Comparison of ENCODE assay signal across 35 mouse cellular contexts in genomic region chr7:24565627-24566026, GRCm38 (mm10). TPM values are rescaled to one million over a fixed set of nuclear protein-coding genes. Genes with fewer than 3 reads are reported as not detected.
"Had no signal": no experiment of that assay in that cellular context is flagged by ENCODE, and none has a peak within 500 bp of the region (broad histone marks: within the 10 kb centered on the region; RNA-seq: fewer than 3 reads in every experiment).

No protein-coding gene starts in this region.

- H3K9ac ChIP-seq: heart, embryonic 13.5 days; heart, embryonic 15.5 days; hindbrain, embryonic 13.5 days; hindbrain, embryonic 15.5 days; kidney, embryonic 15.5 days; limb, embryonic 13.5 days; limb, embryonic 15.5 days; liver, embryonic 12.5 days had no signal

- H3K9me3 ChIP-seq: heart, embryonic 13.5 days; heart, embryonic 15.5 days; hindbrain, embryonic 13.5 days; hindbrain, embryonic 15.5 days; kidney, embryonic 15.5 days; limb, embryonic 13.5 days; limb, embryonic 15.5 days; liver, embryonic 12.5 days had no signal

- H3K27ac ChIP-seq: heart, adult 2 months; heart, embryonic 13.5 days; heart, embryonic 15.5 days; hindbrain, embryonic 13.5 days; hindbrain, embryonic 15.5 days; hindbrain, postnatal 0 days; kidney, embryonic 15.5 days; limb, embryonic 13.5 days; limb, embryonic 15.5 days; liver, embryonic 12.5 days had no signal

- H3K4me3 ChIP-seq: heart, adult 2 months; heart, embryonic 13.5 days; heart, embryonic 15.5 days; hindbrain, embryonic 13.5 days; hindbrain, embryonic 15.5 days; kidney, embryonic 15.5 days; limb, embryonic 13.5 days; limb, embryonic 15.5 days; liver, embryonic 12.5 days had no signal

- H3K4me1 ChIP-seq: heart, embryonic 13.5 days; heart, embryonic 15.5 days; hindbrain, embryonic 13.5 days; hindbrain, embryonic 15.5 days; limb, embryonic 13.5 days; limb, embryonic 15.5 days; liver, embryonic 12.5 days had no signal

- H3K4me2 ChIP-seq: heart, embryonic 11.5 days; heart, embryonic 13.5 days; heart, embryonic 15.5 days; hindbrain, embryonic 13.5 days; hindbrain, embryonic 15.5 days; kidney, embryonic 15.5 days; limb, embryonic 13.5 days; limb, embryonic 15.5 days; liver, embryonic 12.5 days had no signal

- ATAC-seq: hindbrain, postnatal 0 days; intestine, embryonic 16.5 days; liver, embryonic 12.5 days had no signal

- DNase-seq: gastrocnemius, postnatal 14 days; gastrocnemius, postnatal 36 days; heart, adult 11 months; heart, adult 2 months; heart, postnatal 14 days; heart, postnatal 36 days; kidney, adult 11 months; kidney, postnatal 14 days; layer of hippocampus, adult 9-11 months; layer of hippocampus, postnatal 36 days; left cerebral cortex, postnatal 4 days had no signal

- H3K27me3 ChIP-seq: heart, embryonic 13.5 days; heart, embryonic 15.5 days; hindbrain, embryonic 13.5 days; hindbrain, embryonic 15.5 days; kidney, embryonic 15.5 days; limb, embryonic 13.5 days; limb, embryonic 15.5 days; liver, embryonic 12.5 days had no signal

RNA-seq across cellular contexts. Expression of gene Pinlyp, which starts 19.7 kb away (rescaled TPM):
- total RNA-seq: gastrocnemius, adult 8-10 months; gastrocnemius, postnatal 14 days; gastrocnemius, postnatal 36 days; heart, adult 2 months; heart, postnatal 14 days; heart, postnatal 36 days; hematopoietic stem cell, adult 5-6 weeks; hindbrain, postnatal 0 days; layer of hippocampus, adult 18-20 months; layer of hippocampus, postnatal 14 days; layer of hippocampus, postnatal 36 days; left cerebral cortex, adult 18-20 months; left cerebral cortex, adult 8-10 months; left cerebral cortex, postnatal 10 days; left cerebral cortex, postnatal 25 days; liver, adult 2 months had no signal
- polyA plus RNA-seq: frontal cortex, adult 2 months; heart, adult 2 months; heart, embryonic 11.5 days; heart, embryonic 13.5 days; heart, embryonic 15.5 days; heart, postnatal 0 days; hindbrain, embryonic 13.5 days; hindbrain, postnatal 0 days; intestine, embryonic 14.5 days; large intestine, adult 2 months; limb, embryonic 13.5 days; liver, adult 2 months; liver, embryonic 12.5 days had no signal

RNA-seq across cellular contexts. Expression of gene Zfp575, which starts 21.8 kb away (rescaled TPM):
- total RNA-seq: hematopoietic stem cell, adult 5-6 weeks; liver, adult 2 months had no signal
- polyA plus RNA-seq: liver, adult 2 months had no signal
